Mouse (Mus musculus): Measurements from ENCODE around the gene Krtap9-1. TPM values are rescaled to one million over a fixed set of nuclear protein-coding genes. Genes with fewer than 3 reads are reported as not detected.
"Not testable (repeated sequence)": the region's sequence is repeated elsewhere in the genome, so short reads cannot be mapped to it uniquely, and the experiment has no call there.

Krtap9-1 gene
- polyA plus RNA-seq (2016; fragmentation: Nextera tagmentation; extraction: Ambion mirVana): not detected in 2 replicates

GRCm38 (mm10) chr11:99873089-99873488, at the start of gene Krtap9-1:
TSS of gene Krtap9-1 (plus strand) at chr11:99873389.
- WGBS: 78% methylated on average over 1 of the region's 1 CpGs
- not testable (repeated sequence) for H3K36me3 ChIP-seq; DNase-seq (ENCODE audit: low spot score); H3K9me3 ChIP-seq; H3K4me1 ChIP-seq; H3K27me3 ChIP-seq (ENCODE audit: insufficient read depth, poor library complexity, severe bottlenecking); H3K4me3 ChIP-seq; H3K27ac ChIP-seq

- no peak within 1 kb of the TSS for H3K27ac ChIP-seq
- H3K36me3 ChIP-seq: no peaks in the 10 kb centered on the region
- H3K9me3 ChIP-seq: no peaks in the 10 kb centered on the region
- no peak for DNase-seq (ENCODE audit: low spot score)
- no peak within 1 kb of the TSS for H3K4me3 ChIP-seq
- no peaks in the 10 kb centered on the region for H3K4me1 ChIP-seq
- 68% methylated on average over 1 of the region's 1 CpGs for WGBS
- no peaks in the 10 kb centered on the region for H3K27me3 ChIP-seq (ENCODE audit: insufficient read depth, poor library complexity, severe bottlenecking)
Observed at GRCm38 (mm10) chr11:99837966-99838365, 35.2 kb upstream of the Krtap9-1 start, which contains the start of gene 2300003K06Rik. TSS of gene 2300003K06Rik (minus strand) at chr11:99838066.

GRCm38 (mm10) chr11:99842185-99842584, 31.0 kb upstream of the Krtap9-1 start:
- 77% methylated on average over 1 of the region's 1 CpGs for WGBS

GRCm38 (mm10) chr11:99846746-99847145, 26.4 kb upstream of the Krtap9-1 start:
- 91% methylated on average over 2 of the region's 2 CpGs for WGBS
- H3K4me1 ChIP-seq: no peaks in the 10 kb centered on the region
- no peaks in the 10 kb centered on the region for H3K36me3 ChIP-seq
- no peak for DNase-seq (ENCODE audit: low spot score)
- no peak overlapping the region for H3K27ac ChIP-seq
- no peak overlapping the region for H3K4me3 ChIP-seq
- H3K27me3 ChIP-seq (ENCODE audit: insufficient read depth, poor library complexity, severe bottlenecking): no peaks in the 10 kb centered on the region
- H3K9me3 ChIP-seq: no peaks in the 10 kb centered on the region

More at GRCm38 (mm10) chr11:99842185-99842584, 31.0 kb upstream of the Krtap9-1 start:
- no peaks in the 10 kb centered on the region for H3K9me3 ChIP-seq
- DNase-seq (ENCODE audit: low spot score): no peak
- no peak overlapping the region for H3K27ac ChIP-seq
- no peak overlapping the region for H3K4me3 ChIP-seq
- H3K4me1 ChIP-seq: no peaks in the 10 kb centered on the region
- no peaks in the 10 kb centered on the region for H3K27me3 ChIP-seq (ENCODE audit: insufficient read depth, poor library complexity, severe bottlenecking)
- no peaks in the 10 kb centered on the region for H3K36me3 ChIP-seq

GRCm38 (mm10) chr11:99851508-99851907, 21.7 kb upstream of the Krtap9-1 start, which contains the start of gene Krtap4-16:
TSS of gene Krtap4-16 (minus strand) at chr11:99851608.
- no peak for DNase-seq (ENCODE audit: low spot score)
- H3K27ac ChIP-seq: no peak within 1 kb of the TSS
- no peak within 1 kb of the TSS for H3K4me3 ChIP-seq
- H3K36me3 ChIP-seq: no peaks in the 10 kb centered on the region
- no peaks in the 10 kb centered on the region for H3K9me3 ChIP-seq
- no peaks in the 10 kb centered on the region for H3K4me1 ChIP-seq
- no peaks in the 10 kb centered on the region for H3K27me3 ChIP-seq (ENCODE audit: insufficient read depth, poor library complexity, severe bottlenecking)

- Histone ChIP-seq H3K4me1 (no peaks in the 10 kb centered on the region), H3K9me3 (no peaks in the 10 kb centered on the region), H3K4me3 (no peak overlapping the region), H3K36me3 (no peaks in the 10 kb centered on the region), H3K27me3 (ENCODE audit: insufficient read depth, poor library complexity, severe bottlenecking) (no peaks in the 10 kb centered on the region), H3K27ac (no peak overlapping the region)
- 58% methylated on average over 3 of the region's 3 CpGs for WGBS
- DNase-seq (ENCODE audit: low spot score): no peak
Observed at GRCm38 (mm10) chr11:99854121-99854520, 19.1 kb upstream of the Krtap9-1 start.

GRCm38 (mm10) chr11:99857617-99858016, 15.6 kb upstream of the Krtap9-1 start, which contains the start of gene Gm11568:
TSS of gene Gm11568 (plus strand) at chr11:99857917.
- WGBS: 79% methylated on average over 2 of the region's 2 CpGs
- no peaks in the 10 kb centered on the region for H3K4me1 ChIP-seq
- DNase-seq (ENCODE audit: low spot score): no peak
- no peaks in the 10 kb centered on the region for H3K9me3 ChIP-seq
- H3K27ac ChIP-seq: no peak within 1 kb of the TSS
- H3K36me3 ChIP-seq: no peaks in the 10 kb centered on the region
- H3K4me3 ChIP-seq: no peak within 1 kb of the TSS
- H3K27me3 ChIP-seq (ENCODE audit: insufficient read depth, poor library complexity, severe bottlenecking): no peaks in the 10 kb centered on the region

GRCm38 (mm10) chr11:99858761-99859160, 14.4 kb upstream of the Krtap9-1 start:
- H3K4me1 ChIP-seq: no peaks in the 10 kb centered on the region
- H3K27ac ChIP-seq: no peak overlapping the region
- 83% methylated on average over 2 of the region's 2 CpGs for WGBS
- H3K36me3 ChIP-seq: no peaks in the 10 kb centered on the region
- no peak overlapping the region for H3K4me3 ChIP-seq
- no peak for DNase-seq (ENCODE audit: low spot score)
- no peaks in the 10 kb centered on the region for H3K9me3 ChIP-seq
- H3K27me3 ChIP-seq (ENCODE audit: insufficient read depth, poor library complexity, severe bottlenecking): no peaks in the 10 kb centered on the region

GRCm38 (mm10) chr11:99864176-99864575, 9.0 kb upstream of the Krtap9-1 start, which contains the start of gene Gm11559:
TSS of gene Gm11559 (plus strand) at chr11:99864476.
- not testable (repeated sequence) for H3K4me1 ChIP-seq; H3K4me3 ChIP-seq; H3K27ac ChIP-seq; H3K36me3 ChIP-seq; DNase-seq (ENCODE audit: low spot score); H3K27me3 ChIP-seq (ENCODE audit: insufficient read depth, poor library complexity, severe bottlenecking); H3K9me3 ChIP-seq
- WGBS: 52% methylated on average over 1 of the region's 1 CpGs

GRCm38 (mm10) chr11:99878887-99879286, 5.7 kb downstream of the Krtap9-1 start, which contains the start of gene Gm11567:
TSS of gene Gm11567 (plus strand) at chr11:99879187.
- not testable (repeated sequence) for H3K27me3 ChIP-seq (ENCODE audit: insufficient read depth, poor library complexity, severe bottlenecking); H3K36me3 ChIP-seq; DNase-seq (ENCODE audit: low spot score); H3K9me3 ChIP-seq; H3K4me3 ChIP-seq; H3K4me1 ChIP-seq; H3K27ac ChIP-seq
- 55% methylated on average over 1 of the region's 1 CpGs for WGBS

- H3K27ac ChIP-seq: no peak within 1 kb of the TSS
- no peaks in the 10 kb centered on the region for H3K27me3 ChIP-seq (ENCODE audit: insufficient read depth, poor library complexity, severe bottlenecking)
- no peaks in the 10 kb centered on the region for H3K36me3 ChIP-seq
- no peak within 1 kb of the TSS for H3K4me3 ChIP-seq
- WGBS: 76% methylated on average over 2 of the region's 2 CpGs
- no peaks in the 10 kb centered on the region for H3K9me3 ChIP-seq
- H3K4me1 ChIP-seq: no peaks in the 10 kb centered on the region
- no peak for DNase-seq (ENCODE audit: low spot score)
Observed at GRCm38 (mm10) chr11:99907620-99908019, 34.4 kb downstream of the Krtap9-1 start, which contains the start of gene Krtap31-1. TSS of gene Krtap31-1 (plus strand) at chr11:99907920.

- Histone ChIP-seq H3K9me3 (no peaks in the 10 kb centered on the region), H3K27ac (no peak within 1 kb of the TSS), H3K4me1 (no peaks in the 10 kb centered on the region), H3K36me3 (no peaks in the 10 kb centered on the region), H3K27me3 (ENCODE audit: insufficient read depth, poor library complexity, severe bottlenecking) (no peaks in the 10 kb centered on the region), H3K4me3 (no peak within 1 kb of the TSS)
- no peak for DNase-seq (ENCODE audit: low spot score)
- 87% methylated on average over 3 of the region's 3 CpGs for WGBS
Observed at GRCm38 (mm10) chr11:99914451-99914850, 41.3 kb downstream of the Krtap9-1 start, which contains the start of gene Gm11565. TSS of gene Gm11565 (plus strand) at chr11:99914751.
